Mouse (Mus musculus) erythroid progenitor cell, adult 5-6 weeks (primary cell): ENCODE results near the gene Paqr6. TPM values are rescaled to one million over a fixed set of nuclear protein-coding genes. Genes with fewer than 3 reads are reported as not detected.
A peak's percentile ranks its signal among the peaks of the same experiment; 100 is the strongest.

ENCODE experiments used
- ATAC-seq: replicated peaks from 2 replicates; pipeline ENCODE4 v1.8.0; 2016; ENCODE audit warnings: moderate number of reproducible peaks, mild to moderate bottlenecking, moderate TSS enrichment, inconsistent platforms; ENCODE audit not compliant: poor library complexity, low FRiP score, severe bottlenecking
- total RNA-seq, 2 experiments: library from RNA; stranded (forward) in 1 of 2; stranded (reverse) in 1 of 2; fragments of 150-400 nt in 1 of 2; fragments of 186-747, 209-891 nt in 1 of 2; gene quantifications; 2 replicates each; pipeline versions ENCODE4 v1.2.3 to v1.2.4; 2015 to 2017; ENCODE audit warnings: low replicate concordance in 2 of 2

Gene Paqr6
- total RNA-seq, 2 experiments from 2014 or later = 1.3 TPM; not detected in 1

- no peak for ATAC-seq
Measured at GRCm38 (mm10) chr3:88407529-88407928, 43.1 kb downstream of the Paqr6 start.

- no peak for ATAC-seq
Measured at GRCm38 (mm10) chr3:88408953-88409352, 44.6 kb downstream of the Paqr6 start.

DNA sequence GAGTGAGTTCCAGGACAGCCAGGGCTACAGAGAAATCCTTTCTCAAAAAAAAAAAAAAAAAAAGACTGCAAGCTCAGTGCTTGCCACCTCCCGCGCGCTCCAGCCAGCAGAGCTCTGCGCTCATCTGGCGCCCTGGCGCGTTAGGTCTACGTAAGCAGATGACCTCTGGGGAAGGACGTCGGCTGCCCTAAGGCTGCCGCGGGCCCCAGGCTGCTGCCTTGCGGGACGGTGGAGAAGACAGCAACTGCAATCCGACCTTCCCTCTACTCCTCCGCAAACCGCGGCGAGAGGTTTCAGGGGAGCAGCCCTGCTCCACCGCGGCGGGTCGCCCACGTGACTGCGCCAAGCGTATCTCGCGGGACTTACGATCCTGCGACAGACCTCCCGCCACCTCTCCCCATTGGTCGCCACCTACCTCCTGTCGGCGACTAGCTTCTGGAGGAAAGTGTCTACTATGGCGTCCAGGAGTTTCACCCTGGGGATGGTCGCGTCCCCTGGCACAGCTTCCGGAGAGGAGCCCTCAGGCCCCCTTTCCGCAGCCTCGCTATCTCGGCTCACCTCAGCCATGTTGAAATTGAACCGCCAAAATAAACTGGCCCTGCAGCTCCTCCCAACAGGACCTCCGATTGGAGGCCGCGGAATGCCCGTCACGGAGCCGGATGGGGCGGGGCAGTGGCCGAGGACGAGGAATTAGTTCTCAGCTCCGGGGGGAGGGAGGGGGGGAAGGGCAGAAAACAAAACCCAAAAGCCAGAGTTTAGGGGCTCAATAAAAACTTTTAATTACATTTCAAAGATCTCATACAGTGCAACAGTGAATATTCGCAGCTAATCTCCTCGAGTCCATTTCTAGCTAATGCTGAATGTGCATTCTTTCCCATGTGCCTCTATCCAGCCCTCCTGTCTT is 45.6 kb downstream of the Paqr6 start, which contains the start of gene Pmf1:
TSS of gene Pmf1 (minus strand) at position 591 of the 904 bp plus-strand sequence.
- peak; percentile 85 for ATAC-seq

DNA sequence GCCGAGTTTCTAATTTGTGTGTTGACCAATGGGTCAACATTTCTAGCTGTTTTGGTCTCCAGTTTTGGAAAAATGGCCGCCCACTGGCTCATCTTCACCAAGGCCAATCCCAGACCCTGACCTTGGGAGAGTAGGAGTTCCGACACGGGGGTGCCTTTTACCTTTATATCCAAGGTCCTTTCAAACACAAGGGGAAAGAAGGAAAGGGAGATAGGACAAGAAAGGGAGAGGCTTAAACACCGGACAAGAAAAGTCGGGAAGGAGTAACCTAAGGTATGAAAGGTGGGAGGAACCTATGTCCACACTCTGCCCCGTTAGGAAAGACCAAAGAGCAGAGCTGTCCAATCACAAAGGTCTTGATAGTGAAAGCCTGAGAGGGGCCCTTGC is 46.3 kb downstream of the Paqr6 start:
- no peak for ATAC-seq

GRCm38 (mm10) chr3:88411681-88412080 is 47.3 kb downstream of the Paqr6 start:
- ATAC-seq = peak; percentile 71

- ATAC-seq = no peak
Measured at GRCm38 (mm10) chr3:88412636-88413035, 48.3 kb downstream of the Paqr6 start.

GRCm38 (mm10) chr3:88415668-88416067 is 51.3 kb downstream of the Paqr6 start:
- no peak; the same call in 1 of the 2 replicates for ATAC-seq

DNA sequence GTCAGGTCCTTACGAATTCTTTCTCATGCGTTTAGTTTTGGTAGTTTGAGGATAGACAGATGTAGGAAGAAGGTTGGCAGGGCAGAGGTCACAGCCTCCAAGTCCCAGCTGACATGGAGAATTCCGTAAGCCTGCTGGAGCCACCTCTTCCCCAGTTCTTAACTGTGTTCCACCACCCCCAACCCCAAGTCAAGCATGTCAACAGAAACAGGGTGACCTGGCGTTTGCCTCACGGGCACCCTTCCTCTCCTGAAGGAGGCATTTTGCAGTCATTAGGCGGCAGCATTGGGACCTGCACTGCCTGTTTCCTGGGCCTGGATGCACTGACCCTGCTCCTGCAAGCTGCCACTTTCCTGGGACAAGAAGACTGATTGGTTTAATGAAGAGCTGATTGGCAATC is 53.6 kb downstream of the Paqr6 start:
- ATAC-seq = no peak

Other genes starting within 250 kb of the Paqr6 start
- gene Mef2d, start 222.2 kb upstream of the Paqr6 start, total RNA-seq (2015; ENCODE audit: low replicate concordance) = 36.9 and 37.8 TPM in 2 replicates
- gene Mef2d, start 222.2 kb upstream of the Paqr6 start, total RNA-seq (2017; ENCODE audit: low replicate concordance) = 15.3 and 16.9 TPM in 2 replicates
- not detected in 2 replicates for gene Rhbg, start 109.9 kb upstream of the Paqr6 start, total RNA-seq (2015; ENCODE audit: low replicate concordance)
- gene Rhbg, start 109.9 kb upstream of the Paqr6 start, total RNA-seq (2017; ENCODE audit: low replicate concordance) = not detected in 2 replicates
- not detected in 2 replicates for gene Gm38392, start 77.4 kb upstream of the Paqr6 start, total RNA-seq (2015; ENCODE audit: low replicate concordance)
- gene Gm38392, start 77.4 kb upstream of the Paqr6 start, total RNA-seq (2017; ENCODE audit: low replicate concordance) = not detected in 2 replicates
- not detected in 2 replicates for gene Tsacc, start 67.6 kb upstream of the Paqr6 start, total RNA-seq (2015; ENCODE audit: low replicate concordance)
- not detected in 2 replicates for gene Tsacc, start 67.6 kb upstream of the Paqr6 start, total RNA-seq (2017; ENCODE audit: low replicate concordance)
- 105 and 118 TPM in 2 replicates for gene Cct3, start 67.5 kb upstream of the Paqr6 start, total RNA-seq (2015; ENCODE audit: low replicate concordance)
- gene Cct3, start 67.5 kb upstream of the Paqr6 start, total RNA-seq (2017; ENCODE audit: low replicate concordance) = 43.0 and 53.2 TPM in 2 replicates
- 17.7 and 47.4 TPM in 2 replicates for gene Glmp, start 39.6 kb upstream of the Paqr6 start, total RNA-seq (2015; ENCODE audit: low replicate concordance)
- gene Glmp, start 39.6 kb upstream of the Paqr6 start, total RNA-seq (2017; ENCODE audit: low replicate concordance) = 5.0 and 10.4 TPM in 2 replicates
- gene Tmem79, start 28.4 kb upstream of the Paqr6 start, total RNA-seq (2015; ENCODE audit: low replicate concordance) = not detected in 2 replicates
- 1.2 and 1.8 TPM in 2 replicates for gene Tmem79, start 28.4 kb upstream of the Paqr6 start, total RNA-seq (2017; ENCODE audit: low replicate concordance)
- 34.8 and 40.7 TPM in 2 replicates for gene Smg5, start 28.3 kb upstream of the Paqr6 start, total RNA-seq (2015; ENCODE audit: low replicate concordance)
- 85.6 and 88.2 TPM in 2 replicates for gene Smg5, start 28.3 kb upstream of the Paqr6 start, total RNA-seq (2017; ENCODE audit: low replicate concordance)
- gene Bglap3, start 8.2 kb downstream of the Paqr6 start, total RNA-seq (2015; ENCODE audit: low replicate concordance) = not detected in 2 replicates
- gene Bglap3, start 8.2 kb downstream of the Paqr6 start, total RNA-seq (2017; ENCODE audit: low replicate concordance) = not detected in 2 replicates
- gene Bglap2, start 14.1 kb downstream of the Paqr6 start, total RNA-seq (2015; ENCODE audit: low replicate concordance) = not detected in 2 replicates
- gene Bglap2, start 14.1 kb downstream of the Paqr6 start, total RNA-seq (2017; ENCODE audit: low replicate concordance) = 3.9 TPM in 1 of 2 replicates, not detected in the other
- 3.6 TPM in 1 of 2 replicates, not detected in the other for gene Bglap, start 19.9 kb downstream of the Paqr6 start, total RNA-seq (2015; ENCODE audit: low replicate concordance)
- gene Bglap, start 19.9 kb downstream of the Paqr6 start, total RNA-seq (2017; ENCODE audit: low replicate concordance) = not detected in 2 replicates
- gene Pmf1, start 45.7 kb downstream of the Paqr6 start, total RNA-seq (2015; ENCODE audit: low replicate concordance) = 182 and 196 TPM in 2 replicates
- gene Pmf1, start 45.7 kb downstream of the Paqr6 start, total RNA-seq (2017; ENCODE audit: low replicate concordance) = 100 and 121 TPM in 2 replicates
- gene Slc25a44, start 60.6 kb downstream of the Paqr6 start, total RNA-seq (2015; ENCODE audit: low replicate concordance) = 34.0 and 35.3 TPM in 2 replicates
- gene Slc25a44, start 60.6 kb downstream of the Paqr6 start, total RNA-seq (2017; ENCODE audit: low replicate concordance) = 34.8 and 40.5 TPM in 2 replicates
- gene Sema4a, start 96.6 kb downstream of the Paqr6 start, total RNA-seq (2015; ENCODE audit: low replicate concordance) = 11.9 and 14.7 TPM in 2 replicates
- gene Sema4a, start 96.6 kb downstream of the Paqr6 start, total RNA-seq (2017; ENCODE audit: low replicate concordance) = 4.5 and 15.1 TPM in 2 replicates
- 31.7 and 48.2 TPM in 2 replicates for gene Lmna, start 145.4 kb downstream of the Paqr6 start, total RNA-seq (2015; ENCODE audit: low replicate concordance)
- 182 and 260 TPM in 2 replicates for gene Lmna, start 145.4 kb downstream of the Paqr6 start, total RNA-seq (2017; ENCODE audit: low replicate concordance)
- gene Mex3a, start 167.8 kb downstream of the Paqr6 start, total RNA-seq (2015; ENCODE audit: low replicate concordance) = 0.42 TPM in 1 of 2 replicates, not detected in the other
- 0.08 and 0.26 TPM in 2 replicates for gene Mex3a, start 167.8 kb downstream of the Paqr6 start, total RNA-seq (2017; ENCODE audit: low replicate concordance)
- gene Rab25, start 183.7 kb downstream of the Paqr6 start, total RNA-seq (2015; ENCODE audit: low replicate concordance) = not detected in 2 replicates
- gene Rab25, start 183.7 kb downstream of the Paqr6 start, total RNA-seq (2017; ENCODE audit: low replicate concordance) = not detected in 2 replicates
- gene Lamtor2, start 188.5 kb downstream of the Paqr6 start, total RNA-seq (2015; ENCODE audit: low replicate concordance) = 9.0 and 12.6 TPM in 2 replicates
- 7.7 and 23.3 TPM in 2 replicates for gene Lamtor2, start 188.5 kb downstream of the Paqr6 start, total RNA-seq (2017; ENCODE audit: low replicate concordance)
- gene Ubqln4, start 189.2 kb downstream of the Paqr6 start, total RNA-seq (2015; ENCODE audit: low replicate concordance) = 8.6 and 10.1 TPM in 2 replicates
- gene Ubqln4, start 189.2 kb downstream of the Paqr6 start, total RNA-seq (2017; ENCODE audit: low replicate concordance) = 6.3 and 7.6 TPM in 2 replicates
- gene Ssr2, start 211.3 kb downstream of the Paqr6 start, total RNA-seq (2015; ENCODE audit: low replicate concordance) = 97.7 and 101 TPM in 2 replicates
- gene Ssr2, start 211.3 kb downstream of the Paqr6 start, total RNA-seq (2017; ENCODE audit: low replicate concordance) = 23.9 and 50.2 TPM in 2 replicates
- 17.7 and 23.9 TPM in 2 replicates for gene Arhgef2, start 241.4 kb downstream of the Paqr6 start, total RNA-seq (2015; ENCODE audit: low replicate concordance)
- gene Arhgef2, start 241.4 kb downstream of the Paqr6 start, total RNA-seq (2017; ENCODE audit: low replicate concordance) = 12.7 and 15.7 TPM in 2 replicates